Mouse (Mus musculus): Measurements from ENCODE around the gene Zbtb21. TPM values are rescaled to one million over a fixed set of nuclear protein-coding genes. Genes with fewer than 3 reads are reported as not detected.
"Not testable (repeated sequence)": the region's sequence is repeated elsewhere in the genome, so short reads cannot be mapped to it uniquely, and the experiment has no call there.

The Zbtb21 gene
- 6.1 and 7.0 TPM in 2 replicates for polyA plus RNA-seq (2015; fragmentation: Nextera tagmentation; extraction: Ambion mirVana)

GRCm38 (mm10) chr16:97962151-97962948 is at the start of gene Zbtb21, which contains the start of gene C2cd2:
Gene Zbtb21, minus strand, starts transcription at chr16:97962622.
Gene C2cd2, minus strand, starts transcription at chr16:97962598.
- peak within 1 kb of the TSS; percentile 85 for H3K9ac ChIP-seq (replicated peaks; ENCODE audit: low read depth)
- TF ChIP-seq CTCF (IDR thresholded peaks at IDR 0.05) (peak; percentile 9; the same call in 1 of the 2 replicates), EP300 (IDR thresholded peaks at IDR 0.05) (no peak; the same call in 1 of the 2 replicates)

DNA sequence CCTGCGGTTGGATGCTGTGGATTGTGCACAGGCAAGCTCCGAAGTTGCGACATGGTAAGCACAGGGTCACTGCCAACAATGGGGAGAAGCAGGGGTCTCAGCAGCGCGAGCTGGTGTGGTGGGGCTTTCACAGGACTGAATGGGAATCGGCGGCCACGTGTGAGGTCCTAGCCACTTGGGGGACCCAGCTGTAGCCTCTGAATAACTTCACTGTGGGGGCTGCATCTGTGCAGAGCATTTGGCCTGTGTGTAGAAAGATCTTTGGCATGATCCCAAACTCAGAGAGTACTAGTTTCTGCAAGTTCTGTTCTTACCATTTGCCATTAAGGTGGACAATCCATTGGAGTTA is 34.9 kb upstream of the Zbtb21 start:
- not testable (repeated sequence) for H3K36me3 ChIP-seq (ENCODE audit: insufficient read depth, low read length); H3K9me3 ChIP-seq (ENCODE audit: low read length); H3K4me1 ChIP-seq (ENCODE audit: insufficient read depth, low read depth, low read length); ATAC-seq; H3K27me3 ChIP-seq (replicated peaks; ENCODE audit: insufficient read depth, low read length)
- Histone ChIP-seq H3K9ac (replicated peaks; ENCODE audit: low read depth) (peak overlapping the region; percentile 43; the same call in 1 of the 2 replicates), H3K27ac (ENCODE audit: low read length) (peak overlapping the region; percentile 85), H3K4me3 (ENCODE audit: low read depth, low read length) (peak overlapping the region; percentile 52), H3K4me2 (replicated peaks; ENCODE audit: low read depth, low read length) (peak overlapping the region; percentile 53)
- peak; percentile 6 for DNase-seq (ENCODE audit: low spot score)
- WGBS, result 0% methylated on average over 7 of the region's 8 CpGs

More at GRCm38 (mm10) chr16:97962151-97962948, at the start of gene Zbtb21, which contains the start of gene C2cd2:
- Histone ChIP-seq H3K4me3 (ENCODE audit: low read depth, low read length) (peak within 1 kb of the TSS; percentile 80), H3K36me3 (ENCODE audit: insufficient read depth, low read length) (no peaks in the 10 kb centered on the region), H3K27me3 (replicated peaks; ENCODE audit: insufficient read depth, low read length) (no peaks in the 10 kb centered on the region), H3K4me2 (replicated peaks; ENCODE audit: low read depth, low read length) (peak within 1 kb of the TSS; percentile 93), H3K27ac (ENCODE audit: low read length) (peak within 1 kb of the TSS; percentile 95), H3K9me3 (ENCODE audit: low read length) (no peaks in the 10 kb centered on the region), H3K4me1 (ENCODE audit: insufficient read depth, low read depth, low read length) (no peaks in the 10 kb centered on the region)
- peak; percentile 98 for ATAC-seq
- DNase-seq (ENCODE audit: low spot score), result peak; percentile 98
- WGBS, result under 1% methylated on average over 77 of the region's 78 CpGs

DNA sequence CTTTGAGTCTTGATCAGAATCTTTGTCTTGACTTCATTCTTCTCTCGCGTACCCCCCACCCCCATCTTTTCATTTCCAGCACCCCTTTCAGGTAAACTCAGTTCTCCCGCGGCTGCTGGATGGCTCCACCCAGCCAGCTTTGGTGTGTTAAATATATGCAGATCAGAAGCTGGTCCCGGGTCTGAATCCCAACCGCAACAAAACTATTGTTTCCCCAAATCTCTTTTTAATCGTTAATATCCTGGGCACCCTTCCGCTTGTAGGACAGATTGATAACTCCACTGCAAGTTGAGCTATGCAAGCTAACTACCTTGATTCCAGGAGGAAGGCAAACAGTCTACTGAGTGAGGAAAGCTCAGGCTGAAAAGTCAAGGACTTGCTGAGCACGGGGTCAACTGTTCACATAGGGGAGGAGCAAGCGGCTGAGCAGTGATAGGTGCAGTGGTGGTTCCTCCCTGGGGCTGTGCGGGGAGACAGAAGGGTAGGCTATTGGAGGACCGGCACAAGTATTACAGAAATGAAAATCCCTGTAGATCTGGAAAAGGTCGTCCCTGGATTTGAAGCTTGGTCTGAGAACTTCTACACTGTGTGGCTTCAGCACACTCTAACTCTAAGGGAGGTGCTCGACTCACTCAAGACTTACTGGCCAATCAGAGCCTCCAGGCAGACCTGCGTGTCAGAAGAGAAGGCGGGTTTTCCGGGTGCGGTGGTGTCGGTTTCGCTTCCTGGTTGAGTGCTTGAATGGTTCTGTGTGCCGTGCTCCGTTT is 34.4 kb upstream of the Zbtb21 start, which contains the start of gene B230307C23Rik:
TSS of gene B230307C23Rik (plus strand) at position 700 of the 767 bp plus-strand sequence.
- H3K36me3 ChIP-seq (ENCODE audit: insufficient read depth, low read length), result no peaks in the 10 kb centered on the region
- peaks cover 5% of the 10 kb centered on the region; the same call in 1 of the 2 replicates for H3K4me1 ChIP-seq (ENCODE audit: insufficient read depth, low read depth, low read length)
- ATAC-seq (peak; percentile 98), DNase-seq (ENCODE audit: low spot score) (peak; percentile 96)
- peak within 1 kb of the TSS; percentile 85 for H3K27ac ChIP-seq (ENCODE audit: low read length)
- no peaks in the 10 kb centered on the region for H3K27me3 ChIP-seq (replicated peaks; ENCODE audit: insufficient read depth, low read length)
- no peak for TF ChIP-seq CTCF (IDR thresholded peaks at IDR 0.05)
- TF ChIP-seq EP300 (IDR thresholded peaks at IDR 0.05), result no peak
- peak within 1 kb of the TSS; percentile 53 for H3K4me2 ChIP-seq (replicated peaks; ENCODE audit: low read depth, low read length)
- no peaks in the 10 kb centered on the region for H3K9me3 ChIP-seq (ENCODE audit: low read length)
- peak within 1 kb of the TSS; percentile 52 for H3K4me3 ChIP-seq (ENCODE audit: low read depth, low read length)
- 2% methylated on average over 22 of the region's 22 CpGs for WGBS
- H3K9ac ChIP-seq (replicated peaks; ENCODE audit: low read depth), result peak within 1 kb of the TSS; percentile 43; the same call in 1 of the 2 replicates

DNA sequence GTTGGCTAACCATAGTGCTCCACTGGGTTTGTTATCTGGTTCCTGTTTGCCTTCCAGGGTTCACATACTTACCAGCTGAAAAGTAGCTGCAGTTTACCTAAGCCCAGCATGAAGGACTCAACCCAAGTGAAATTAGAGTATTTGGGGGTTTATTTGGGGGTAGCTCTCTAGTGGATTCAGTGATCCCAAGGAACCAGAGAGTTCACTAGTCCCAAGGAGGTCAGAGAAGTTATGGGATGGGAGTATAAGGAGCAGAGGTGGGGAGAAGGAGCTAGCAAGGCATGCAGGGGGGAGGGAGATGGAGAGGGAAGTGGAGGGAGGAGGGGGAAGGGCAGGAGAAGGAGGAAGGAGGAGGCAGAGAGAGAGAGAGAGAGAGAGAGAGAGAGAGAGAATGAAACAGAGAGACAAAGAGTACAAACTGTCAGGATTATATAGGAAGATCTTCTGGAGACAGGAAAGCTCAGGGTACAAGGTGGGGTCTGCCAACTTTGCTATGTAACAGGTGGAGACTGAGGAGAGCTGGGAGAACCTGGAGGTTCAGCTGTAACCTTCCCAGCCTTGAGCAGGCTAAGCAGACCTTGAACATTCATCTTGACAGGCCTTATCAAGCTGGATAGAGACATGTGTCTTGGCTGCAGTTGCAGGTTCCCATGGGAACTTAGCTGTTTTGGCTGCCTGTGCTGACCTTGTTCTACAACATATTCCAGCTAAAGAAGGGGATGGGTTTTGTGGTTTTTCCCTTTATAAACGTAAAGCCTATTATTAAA is 33.6 kb upstream of the Zbtb21 start:
- WGBS, result 5% methylated on average over 1 of the region's 1 CpGs
- peak overlapping the region; percentile 52 for H3K4me3 ChIP-seq (ENCODE audit: low read depth, low read length)
- ATAC-seq (0 out of 2 replicates have a peak, but pooled peaks have one; percentile 16), DNase-seq (ENCODE audit: low spot score) (peak; percentile 39)
- H3K9me3 ChIP-seq (ENCODE audit: low read length), result no peaks in the 10 kb centered on the region
- no peaks in the 10 kb centered on the region for H3K36me3 ChIP-seq (ENCODE audit: insufficient read depth, low read length)
- H3K4me1 ChIP-seq (ENCODE audit: insufficient read depth, low read depth, low read length), result peaks cover 5% of the 10 kb centered on the region; the same call in 1 of the 2 replicates
- H3K27me3 ChIP-seq (replicated peaks; ENCODE audit: insufficient read depth, low read length), result no peaks in the 10 kb centered on the region
- no peak for TF ChIP-seq EP300 (IDR thresholded peaks at IDR 0.05)
- TF ChIP-seq CTCF (IDR thresholded peaks at IDR 0.05), result no peak
- peak overlapping the region; percentile 85 for H3K27ac ChIP-seq (ENCODE audit: low read length)
- 0 out of 2 replicates have a peak overlapping the region, but pooled peaks have one; percentile 38 for H3K9ac ChIP-seq (replicated peaks; ENCODE audit: low read depth)
- H3K4me2 ChIP-seq (replicated peaks; ENCODE audit: low read depth, low read length), result peak overlapping the region; percentile 53

- 74% methylated on average over 3 of the region's 3 CpGs for WGBS
- H3K27ac ChIP-seq (ENCODE audit: low read length); H3K27me3 ChIP-seq (replicated peaks; ENCODE audit: insufficient read depth, low read length); H3K4me2 ChIP-seq (replicated peaks; ENCODE audit: low read depth, low read length); H3K4me3 ChIP-seq (ENCODE audit: low read depth, low read length); DNase-seq (ENCODE audit: low spot score); H3K9me3 ChIP-seq (ENCODE audit: low read length); H3K36me3 ChIP-seq (ENCODE audit: insufficient read depth, low read length); ATAC-seq; H3K4me1 ChIP-seq (ENCODE audit: insufficient read depth, low read depth, low read length); H3K9ac ChIP-seq (replicated peaks; ENCODE audit: low read depth): not testable (repeated sequence)
Observed at GRCm38 (mm10) chr16:97992477-97992876, 30.1 kb upstream of the Zbtb21 start.
